Mouse (Mus musculus) ES-E14 (cell line): ENCODE measurements at regions not wholly inside any gene's neighbourhood (a gene's known extent, or its start where the extent isn't known, plus 50 kb on each side); places are given as distances from the start of the nearest gene placed in this dataset.

Source experiments
- CHD2 ChIP-seq: IDR thresholded peaks from 2 replicates; pipeline ENCODE4 v1.6.1; 2014; ENCODE audit warnings: mild to moderate bottlenecking, low read depth, low read length, inconsistent platforms
- HCFC1 ChIP-seq: IDR thresholded peaks from 2 replicates; pipeline ENCODE4 v1.6.1; 2012; ENCODE audit warnings: low read length, inconsistent platforms, borderline replicate concordance; ENCODE audit not compliant: insufficient read depth
- MAFK ChIP-seq: IDR thresholded peaks from 2 replicates; pipeline ENCODE4 v1.6.1; 2014; ENCODE audit warnings: mild to moderate bottlenecking, low read depth, low read length, inconsistent platforms; ENCODE audit not compliant: insufficient read depth
- ZC3H11A ChIP-seq: IDR thresholded peaks from 2 replicates; pipeline ENCODE4 v1.6.1; 2012; ENCODE audit warnings: low read depth, mild to moderate bottlenecking, inconsistent platforms, low read length, borderline replicate concordance
- ZNF384 ChIP-seq: IDR thresholded peaks from 2 replicates; pipeline ENCODE4 v1.6.1; 2012; ENCODE audit warnings: low read depth, low read length, inconsistent platforms

DNA sequence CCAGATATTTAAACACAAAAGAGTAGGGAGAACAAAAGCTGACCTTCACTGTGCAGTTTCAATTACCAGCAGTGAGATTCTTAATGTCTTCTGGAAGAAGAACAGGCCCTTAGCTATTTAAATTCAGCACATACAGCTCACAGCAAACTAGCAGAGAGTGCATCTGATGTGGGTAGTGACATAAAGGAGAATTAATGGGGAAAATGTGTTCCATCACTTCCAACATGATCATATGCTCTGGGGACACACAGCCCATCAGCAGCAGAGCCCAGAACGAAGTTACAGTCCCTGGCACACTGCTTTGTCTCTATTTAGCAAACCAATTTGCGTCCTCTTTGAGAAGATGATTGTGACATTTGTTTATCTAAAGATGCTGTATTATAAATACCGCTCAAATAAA is 332.9 kb upstream of the Aco1 start:
- TF ChIP-seq HCFC1, result no peak
- TF ChIP-seq ZC3H11A, result no peak
- TF ChIP-seq MAFK, result no peak
- no peak for TF ChIP-seq ZNF384
- no peak for TF ChIP-seq CHD2
